Mouse (Mus musculus) spleen, adult 2 months (tissue): Measurements from ENCODE around the gene Paqr8.

Experiments used
- CTCF ChIP-seq: fragments of 200-500 bp; IDR thresholded peaks from 2 replicates; pipeline ENCODE4 v1.5.1; 2011; ENCODE audit warnings: mild to moderate bottlenecking, inconsistent platforms; ENCODE audit not compliant: insufficient read depth, insufficient read length, insufficient replicate concordance; ENCODE audit errors: extremely low read depth
- POLR2A ChIP-seq: fragments of 200-500 bp; IDR thresholded peaks from 2 replicates; pipeline ENCODE4 v1.6.1; 2011; ENCODE audit warnings: low read depth, low read length, inconsistent platforms

- TF ChIP-seq POLR2A (no peak), CTCF (no peak)
Measured at GRCm38 (mm10) chr1:20893059-20893458, 2.7 kb downstream of the Paqr8 start.
